Mouse (Mus musculus) ES-Bruce4 (cell line): ENCODE results near the gene Pwwp2a.

ENCODE experiments used
- CTCF ChIP-seq: IDR thresholded peaks from one replicate; pipeline ENCODE4 v1.8.1; 2011; ENCODE audit warnings: low read depth, low read length
- EP300 ChIP-seq: IDR thresholded peaks from 2 replicates; pipeline ENCODE4 v1.6.1; 2011; ENCODE audit warnings: low read depth, low read length; ENCODE audit not compliant: insufficient read depth
- POLR2A ChIP-seq: IDR thresholded peaks from one replicate; pipeline ENCODE4 v1.8.1; 2011; ENCODE audit warnings: low read length; ENCODE audit not compliant: insufficient read depth

DNA sequence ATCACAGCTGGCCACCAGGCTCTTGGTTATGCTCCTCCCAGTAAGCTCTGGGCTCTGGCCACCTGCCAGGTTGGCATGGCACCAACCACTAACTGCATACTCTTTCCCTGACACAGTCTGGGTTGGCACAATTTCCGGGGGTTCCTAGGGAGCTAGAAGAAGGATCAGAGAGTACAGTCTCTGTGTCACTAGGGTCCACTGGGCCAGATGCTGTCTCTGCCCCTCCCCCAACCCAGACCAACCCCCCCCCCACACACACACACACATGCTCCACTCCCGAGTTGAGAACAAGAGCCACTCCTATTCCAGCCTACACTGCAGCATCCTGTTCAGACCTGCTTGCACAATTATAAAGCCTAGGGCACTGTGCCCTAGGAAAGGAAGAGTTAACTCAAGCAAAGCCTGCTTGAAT, 38.6 kb upstream of the Pwwp2a start:
- no peak for TF ChIP-seq CTCF
- TF ChIP-seq EP300 = no peak
- TF ChIP-seq POLR2A = no peak
